Mouse (Mus musculus) lung, postnatal 25 days (tissue): Measurements from ENCODE around the gene Rsbn1.

ENCODE experiments used
- DNase-seq: peaks from one replicate; pipeline ENCODE4 v3.0.0; 2022; ENCODE audit warnings: low spot score

Rsbn1 gene

DNA sequence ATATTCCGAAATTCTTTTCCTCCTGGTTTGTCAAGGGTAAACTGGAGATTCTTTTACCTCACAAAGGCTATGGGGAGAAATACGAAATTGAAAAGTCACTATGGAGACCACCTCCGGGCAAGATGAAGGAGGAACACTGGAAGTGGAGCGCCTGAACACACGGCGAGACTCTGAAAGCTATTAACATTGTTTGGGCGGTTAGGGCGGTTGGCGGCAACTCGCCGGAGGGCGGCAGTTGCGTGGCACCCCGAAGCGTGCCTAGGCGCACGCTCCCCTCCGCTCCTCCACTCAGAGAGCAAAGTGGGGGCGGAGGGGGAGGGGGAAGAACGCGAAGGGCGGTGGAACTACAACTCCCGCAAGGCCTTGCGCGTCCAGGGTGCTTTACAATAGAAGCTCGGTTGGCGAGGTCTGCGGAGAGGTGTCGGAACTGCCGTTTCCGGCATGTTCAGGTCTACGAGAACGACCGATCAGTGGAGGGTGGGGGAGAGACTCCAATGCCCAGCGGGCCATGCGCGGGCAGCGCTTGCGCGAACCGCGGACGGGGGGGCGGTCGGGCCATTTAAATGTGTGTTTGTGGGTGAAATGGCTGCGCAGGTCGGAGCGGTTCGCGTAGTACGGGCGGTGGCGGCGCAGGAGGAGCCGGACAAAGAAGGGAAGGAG is at the start of gene Rsbn1:
Gene Rsbn1 (plus strand): TSS at position 111 of the 660 bp plus-strand sequence.
- peak; percentile 99 for DNase-seq

DNA sequence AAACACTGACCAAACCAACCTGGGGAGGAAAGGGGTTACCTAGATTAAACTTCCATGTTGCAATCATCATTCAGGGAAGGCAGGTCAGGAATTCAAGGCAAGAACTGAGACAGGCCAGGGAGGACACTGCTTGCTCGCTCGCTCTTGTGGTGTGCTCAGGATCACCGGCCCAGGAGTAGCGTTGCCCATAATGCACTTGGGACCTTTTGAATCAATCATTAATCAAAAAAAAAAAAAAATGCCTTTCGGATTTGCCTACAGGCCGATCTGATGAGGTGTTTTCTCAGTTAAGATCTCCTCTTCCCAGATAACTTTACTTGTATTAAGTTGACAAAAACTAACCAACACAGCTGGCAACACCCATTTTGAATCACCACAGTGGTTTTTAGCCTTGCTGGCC is 49.7 kb upstream of the Rsbn1 start:
- no peak for DNase-seq

DNA sequence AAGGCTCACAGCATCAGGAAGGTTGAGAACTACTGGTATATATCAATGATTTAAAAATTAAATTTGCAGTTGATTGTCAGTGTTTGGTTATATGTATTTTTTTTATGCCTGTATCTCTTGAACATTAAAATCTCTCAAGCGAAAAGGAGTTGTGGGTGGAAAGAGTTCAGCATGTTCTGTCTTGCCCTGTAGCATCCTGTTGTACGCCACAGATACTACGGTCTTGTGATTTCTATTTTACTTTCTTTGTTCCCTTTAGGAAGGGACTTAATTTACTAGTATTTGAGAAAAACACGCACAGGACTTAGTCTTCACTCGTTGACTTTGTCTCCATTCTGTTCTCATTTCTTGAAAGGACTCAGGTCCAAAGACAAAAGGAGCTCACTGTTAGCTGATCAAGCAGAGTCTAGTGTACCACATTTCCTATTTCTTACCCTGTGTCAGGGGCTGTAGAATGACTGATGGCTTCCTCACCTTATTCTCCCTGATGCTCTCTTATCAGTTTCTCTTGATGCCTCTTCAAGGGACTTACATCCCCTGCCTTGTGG is 46.4 kb upstream of the Rsbn1 start:
- DNase-seq: no peak

DNA sequence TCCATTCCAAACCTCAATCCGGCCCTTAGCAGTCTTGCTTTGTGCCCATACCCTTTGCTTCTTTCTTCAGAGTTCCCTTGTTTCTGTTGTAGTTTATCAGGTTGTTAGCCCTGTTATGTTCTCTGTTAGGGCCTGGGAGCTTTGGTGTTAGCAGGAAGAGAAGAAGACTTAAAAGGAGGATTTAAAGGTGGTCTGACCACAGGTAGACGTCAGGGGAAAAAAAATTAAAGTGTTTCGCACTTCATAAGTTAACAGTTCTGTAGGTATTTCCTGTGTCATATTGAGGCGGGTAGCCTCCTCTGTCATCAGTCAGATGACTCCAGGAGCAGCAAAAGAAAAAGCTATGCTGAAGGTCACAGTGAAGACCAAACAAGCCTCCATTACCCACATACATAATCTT is 45.9 kb upstream of the Rsbn1 start:
- no peak for DNase-seq

DNA sequence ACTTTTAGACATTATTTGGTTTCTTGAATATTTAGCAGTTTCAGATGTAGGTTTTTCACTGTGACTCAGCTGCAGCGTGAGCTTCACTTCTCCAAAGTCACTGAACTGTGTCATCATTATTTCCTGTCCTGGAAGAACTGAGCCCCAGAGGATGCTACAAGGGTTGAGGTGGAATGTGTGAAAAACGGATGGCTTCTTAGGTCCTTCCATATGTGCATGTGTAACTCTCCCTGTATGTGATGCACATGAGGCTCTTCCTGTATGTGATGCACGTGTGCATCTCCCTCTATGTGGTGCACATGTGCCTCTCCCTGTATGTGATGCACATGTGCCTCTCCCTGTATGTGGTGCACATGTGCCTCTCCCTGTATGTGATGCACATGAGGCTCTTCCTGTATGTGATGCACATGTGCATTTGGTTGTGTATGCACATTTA is 41.2 kb upstream of the Rsbn1 start:
- DNase-seq: no peak

DNA sequence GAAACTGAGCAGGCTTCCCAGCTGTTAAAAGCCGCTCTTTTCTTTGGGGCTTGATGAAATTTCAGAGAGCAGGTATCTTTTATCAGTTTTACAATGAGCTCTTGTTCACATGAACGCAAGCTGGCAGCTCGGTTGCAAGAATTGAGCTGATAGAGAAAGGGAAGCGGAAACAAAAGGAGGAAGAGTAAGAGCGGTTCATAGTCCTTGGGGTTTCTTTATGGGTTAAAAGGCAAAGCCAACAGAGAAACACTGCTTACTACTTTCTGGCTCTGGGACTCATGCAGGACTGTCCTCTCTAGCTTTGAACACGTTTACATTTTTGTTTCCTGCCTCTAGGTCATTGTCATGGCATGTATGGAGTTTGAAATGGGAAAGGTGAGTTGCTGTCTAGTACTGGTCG is 39.6 kb upstream of the Rsbn1 start:
- DNase-seq: no peak

DNA sequence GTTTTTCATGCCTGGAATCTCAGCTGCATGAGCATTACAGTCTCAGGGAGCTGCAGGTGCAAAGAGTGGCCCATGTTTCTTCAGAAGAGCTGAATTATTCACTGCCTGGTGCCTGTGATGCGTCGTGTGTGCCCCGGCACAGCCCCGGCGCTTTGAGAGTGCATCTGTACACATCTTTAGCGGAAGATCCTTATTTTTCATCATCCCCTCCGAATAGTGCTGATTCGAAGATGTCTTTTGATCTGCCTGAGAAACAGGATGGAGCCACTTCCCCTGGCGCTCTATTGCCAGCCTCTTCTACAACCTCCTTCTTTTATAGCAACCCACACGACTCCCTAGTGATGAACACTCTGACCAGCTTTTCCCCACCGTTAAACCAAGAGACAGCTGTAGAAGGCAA is 28.0 kb upstream of the Rsbn1 start:
- no peak for DNase-seq

DNA sequence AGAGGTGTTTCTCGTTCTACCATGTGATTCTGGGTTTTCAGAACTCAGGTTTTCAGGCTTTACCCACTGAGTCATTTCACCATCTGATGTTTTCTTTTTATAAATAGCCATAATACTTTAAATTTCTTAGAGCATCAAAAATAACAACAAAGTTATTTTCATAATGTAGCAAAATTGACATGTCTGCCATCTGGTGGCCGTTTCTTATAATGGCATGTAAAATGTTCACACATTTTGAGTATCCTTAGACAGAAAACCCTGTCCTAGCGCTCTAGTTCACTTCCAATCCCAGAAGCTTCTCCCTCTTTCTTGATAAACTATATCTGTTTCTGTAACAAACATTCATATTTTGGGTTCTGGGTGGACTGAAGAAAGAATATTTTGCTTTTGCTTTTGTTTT is 26.3 kb upstream of the Rsbn1 start:
- peak; percentile 54 for DNase-seq

DNA sequence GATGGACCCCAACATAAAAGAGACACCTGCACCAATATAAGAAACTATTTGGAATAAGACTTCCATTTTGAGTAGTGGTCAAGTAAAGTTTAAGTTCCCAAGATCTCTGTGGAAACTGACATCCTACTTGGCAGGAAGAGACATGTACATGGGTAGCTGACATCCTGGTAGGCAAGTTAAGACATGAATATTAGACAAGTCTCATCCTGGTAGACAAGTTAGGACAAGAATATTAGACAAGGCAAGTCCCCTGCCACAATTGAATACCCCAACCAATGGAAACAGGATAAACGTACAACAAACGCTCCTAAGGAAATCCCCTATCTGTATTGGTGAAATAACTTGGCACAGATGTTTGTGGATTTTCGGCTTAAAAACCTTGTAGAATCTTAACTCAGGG is 20.5 kb upstream of the Rsbn1 start:
- no peak for DNase-seq

DNA sequence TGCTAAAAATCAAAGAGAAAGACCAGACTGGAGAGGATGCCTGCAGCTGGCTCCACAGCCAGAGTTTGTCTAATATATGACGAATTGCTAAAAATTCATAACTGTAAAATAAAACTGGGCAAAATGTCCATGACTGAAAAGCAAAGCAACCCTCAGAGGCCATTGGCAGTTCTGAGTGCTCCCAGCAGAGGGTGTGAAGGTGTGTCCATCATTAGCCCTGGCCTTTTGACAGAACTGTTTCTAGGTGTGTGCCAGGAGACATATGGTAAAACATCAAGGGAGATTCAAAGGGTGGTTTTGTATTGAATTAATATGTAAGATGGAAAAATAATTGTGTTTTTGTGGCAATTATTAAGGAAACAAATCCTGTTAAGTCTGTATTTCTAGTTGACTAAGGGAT is 9.2 kb upstream of the Rsbn1 start:
- peak; percentile 57 for DNase-seq

DNA sequence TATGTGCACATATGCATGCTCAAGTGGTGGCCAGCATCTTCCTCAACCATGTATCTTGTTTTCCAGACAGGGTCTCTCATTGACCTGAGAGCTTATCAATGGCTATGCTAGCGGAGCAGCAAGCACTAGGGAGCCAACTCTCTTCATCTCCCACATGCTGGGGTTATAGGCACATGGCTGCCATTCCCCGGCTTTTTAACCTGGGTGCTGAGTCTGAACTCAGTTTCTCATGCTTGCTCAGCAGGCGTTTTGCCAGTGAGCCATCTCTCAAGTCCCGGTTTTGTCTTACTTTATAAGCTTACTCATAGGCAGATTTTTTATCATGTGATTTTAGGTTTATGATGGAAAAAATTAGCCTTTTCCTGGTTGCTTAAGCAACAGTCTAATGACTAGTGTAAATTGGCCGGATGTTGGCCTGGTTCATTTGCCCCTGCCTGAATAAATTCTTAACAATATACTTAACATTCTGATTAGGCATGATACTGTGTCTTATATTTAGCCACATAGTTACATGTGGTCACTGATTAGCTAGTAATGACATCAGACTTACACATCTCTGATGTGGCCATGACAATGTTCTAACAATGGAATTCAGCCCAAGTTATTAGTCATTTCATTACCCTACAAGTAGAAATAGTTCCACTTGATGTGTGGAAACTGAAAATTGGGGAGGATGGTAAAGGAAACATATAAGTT is 6.4 kb upstream of the Rsbn1 start:
- no peak for DNase-seq

DNA sequence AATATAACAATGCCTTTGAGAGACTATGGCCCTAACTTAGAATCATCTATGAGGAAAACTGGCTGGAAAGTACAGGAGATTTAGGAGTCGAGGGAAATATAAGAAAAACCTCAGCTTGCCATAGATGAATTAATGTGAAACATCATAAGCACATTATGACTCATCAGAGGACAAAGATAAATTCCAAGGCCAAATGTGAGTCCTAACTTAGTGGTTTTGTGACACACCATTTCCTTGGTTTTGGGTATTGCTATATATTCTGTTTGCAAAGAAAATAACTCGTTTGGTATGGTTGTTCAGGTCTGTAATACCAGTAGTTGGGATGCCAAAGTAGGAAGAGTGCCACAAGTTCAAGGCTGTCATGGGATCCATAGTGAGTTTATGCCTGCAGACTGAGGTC is 5.1 kb upstream of the Rsbn1 start:
- DNase-seq: no peak

DNA sequence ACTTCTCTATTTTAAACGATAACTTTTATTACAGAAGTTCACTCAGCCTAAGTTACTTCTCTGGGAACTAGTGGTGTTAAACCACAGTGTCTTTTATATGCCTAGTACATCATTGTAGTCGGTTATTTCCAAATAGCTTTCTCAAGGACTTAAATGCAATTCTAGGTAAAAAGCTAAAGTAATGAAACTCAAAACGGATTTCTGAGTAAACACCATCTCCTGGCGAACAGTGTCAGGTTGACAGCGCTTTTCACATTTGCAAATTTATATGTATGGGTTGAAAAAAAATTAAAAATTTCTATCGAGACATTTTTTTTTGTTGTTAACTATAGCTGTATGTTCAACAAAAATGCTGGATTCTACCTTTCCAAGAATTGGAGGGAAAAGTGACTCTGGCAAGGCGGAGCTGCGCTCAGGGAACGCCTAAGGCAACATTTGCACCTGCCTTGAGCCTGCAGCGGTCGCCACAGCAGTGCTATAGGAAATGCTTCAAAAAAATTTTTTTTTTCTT is 414 bp upstream of the Rsbn1 start:
- DNase-seq: no peak

DNA sequence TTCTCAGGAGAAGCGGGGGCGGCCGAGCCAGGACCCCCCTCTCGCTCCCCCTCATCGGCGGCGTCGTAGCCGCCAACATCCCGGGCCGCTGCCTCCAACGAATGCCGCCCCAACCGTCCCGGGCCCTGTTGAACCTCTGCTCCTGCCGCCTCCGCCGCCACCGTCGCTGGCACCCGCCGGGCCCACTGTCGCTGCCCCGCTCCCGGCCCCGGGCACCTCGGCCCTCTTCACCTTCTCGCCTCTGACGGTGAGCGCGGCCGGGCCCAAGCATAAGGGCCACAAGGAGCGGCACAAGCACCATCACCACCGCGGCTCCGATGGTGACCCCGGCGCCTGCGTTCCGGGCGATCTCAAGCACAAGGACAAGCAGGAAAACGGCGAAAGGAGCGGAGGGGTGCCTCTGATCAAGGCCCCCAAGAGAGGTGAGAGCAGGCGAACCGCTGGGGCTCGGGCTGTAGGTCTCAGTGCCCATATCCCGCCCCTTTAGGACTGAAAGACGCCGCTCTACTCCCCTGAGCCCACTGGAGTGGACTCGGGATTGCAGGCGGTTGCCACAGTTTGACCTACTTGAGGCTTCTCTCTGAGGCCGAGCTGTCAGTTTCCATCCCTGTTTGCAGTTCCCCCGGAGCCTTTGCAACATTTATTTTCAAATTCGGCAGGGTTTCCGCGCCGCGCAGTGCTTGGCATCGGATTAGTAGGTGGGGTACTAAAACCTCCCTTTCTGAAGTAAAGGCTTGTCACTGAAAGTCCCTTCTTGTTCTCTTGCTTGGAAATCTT is 1.0 kb downstream of the Rsbn1 start:
- peak; percentile 32 for DNase-seq

DNA sequence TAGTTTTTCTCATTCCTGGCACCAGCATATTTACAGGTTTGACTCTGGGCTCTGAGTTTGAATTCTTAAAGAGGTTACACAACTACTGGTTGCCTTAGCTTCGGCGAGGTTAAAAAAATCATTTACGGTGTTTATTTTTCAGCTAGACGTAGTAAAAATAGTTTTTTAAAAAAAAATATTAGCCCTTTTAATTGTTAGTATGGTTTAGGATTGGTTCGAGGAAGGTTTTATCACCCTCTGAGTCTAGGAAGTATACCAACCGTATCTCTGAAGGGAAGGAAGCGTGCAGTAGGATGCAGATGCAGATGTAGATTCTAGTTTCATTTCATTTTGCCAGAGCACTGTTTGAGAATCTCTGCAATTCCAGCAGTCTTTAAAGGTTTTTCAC is 1.6 kb downstream of the Rsbn1 start:
- peak; percentile 8 for DNase-seq

DNA sequence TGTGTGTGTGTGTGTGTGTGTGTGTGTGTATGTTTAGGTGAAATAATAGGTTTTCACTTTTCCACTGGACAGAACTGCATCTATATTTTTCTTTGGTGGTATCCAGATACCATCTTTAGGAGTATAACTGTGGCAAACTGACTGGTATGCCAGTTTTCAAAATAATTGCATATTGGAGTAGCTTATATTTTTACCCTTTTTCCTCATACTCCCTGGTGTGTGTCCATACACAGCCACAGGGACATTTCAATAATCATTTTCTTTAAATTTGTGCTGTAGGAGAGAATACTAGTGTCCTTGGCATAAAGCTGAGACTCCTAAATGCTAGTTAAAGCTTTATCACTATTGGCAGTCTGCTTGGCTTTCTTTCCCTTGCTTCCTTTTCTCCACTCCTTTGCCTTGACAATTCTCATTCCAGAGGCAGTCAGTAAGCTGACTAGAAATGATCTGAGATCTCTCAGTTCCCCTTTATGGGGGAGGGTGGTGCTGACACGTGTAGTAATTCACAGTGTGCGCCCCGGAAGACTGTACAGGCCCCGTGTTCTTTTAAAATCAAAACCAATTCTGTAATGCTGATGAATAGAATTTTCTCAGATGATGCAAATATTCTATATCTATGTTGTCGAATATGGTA is 2.4 kb downstream of the Rsbn1 start:
- peak; percentile 27 for DNase-seq

DNA sequence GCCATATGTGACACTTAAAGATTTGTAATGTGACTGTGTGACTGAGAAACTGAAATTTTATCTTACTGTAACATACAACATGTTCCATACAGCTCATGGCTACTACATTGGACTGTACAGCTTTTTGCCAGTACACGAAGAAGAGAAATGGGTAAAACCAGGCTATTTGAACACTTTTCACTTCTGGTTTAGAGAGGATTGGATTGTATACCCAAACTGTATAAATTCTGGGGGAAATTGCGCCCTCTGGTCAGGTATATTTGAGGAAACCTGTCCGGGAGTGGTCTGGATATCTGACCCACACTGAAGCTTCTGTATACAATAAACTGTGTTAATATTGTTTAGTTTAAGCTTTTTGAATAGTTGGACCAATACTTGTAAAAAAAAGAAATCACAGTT is 2.9 kb downstream of the Rsbn1 start:
- DNase-seq: no peak

DNA sequence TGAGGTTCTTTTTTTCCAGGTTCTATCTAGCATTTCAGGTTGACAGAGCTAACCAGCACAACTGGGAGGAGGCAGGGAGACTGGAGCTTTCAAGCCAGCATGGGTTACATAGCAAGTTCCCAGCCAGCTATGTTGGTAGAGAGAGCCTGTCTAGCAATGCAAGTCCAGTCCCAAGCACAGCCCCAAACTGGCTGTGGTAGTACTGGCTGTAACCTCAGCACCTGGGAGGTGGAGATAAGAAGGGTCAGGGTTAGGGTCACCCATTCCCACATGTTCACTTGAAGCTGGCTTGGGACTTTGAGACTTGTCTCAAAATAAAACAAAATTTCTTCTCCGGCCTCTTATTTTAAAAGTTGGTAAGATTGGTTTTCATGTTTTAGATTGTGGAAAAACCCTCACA is 6.2 kb downstream of the Rsbn1 start:
- no peak for DNase-seq

DNA sequence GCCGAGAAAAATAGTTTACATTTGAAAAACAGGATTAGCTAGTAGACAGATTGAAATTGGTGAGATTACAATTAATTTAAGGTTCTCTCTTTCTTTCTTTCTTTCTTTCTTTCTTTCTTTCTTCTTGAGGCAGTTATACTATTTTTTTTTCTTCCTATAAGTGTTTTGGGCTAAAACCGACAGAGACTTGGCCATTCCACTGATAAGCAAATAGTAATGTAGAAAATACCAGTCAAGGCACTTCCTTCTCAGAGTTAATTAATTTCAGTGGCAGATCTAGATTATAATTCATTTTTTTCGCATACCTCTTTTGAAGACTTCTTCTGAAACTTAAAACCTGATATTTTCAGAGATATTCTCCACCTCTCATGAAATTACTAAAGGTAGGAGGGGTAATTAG is 11.4 kb downstream of the Rsbn1 start:
- DNase-seq: no peak

DNA sequence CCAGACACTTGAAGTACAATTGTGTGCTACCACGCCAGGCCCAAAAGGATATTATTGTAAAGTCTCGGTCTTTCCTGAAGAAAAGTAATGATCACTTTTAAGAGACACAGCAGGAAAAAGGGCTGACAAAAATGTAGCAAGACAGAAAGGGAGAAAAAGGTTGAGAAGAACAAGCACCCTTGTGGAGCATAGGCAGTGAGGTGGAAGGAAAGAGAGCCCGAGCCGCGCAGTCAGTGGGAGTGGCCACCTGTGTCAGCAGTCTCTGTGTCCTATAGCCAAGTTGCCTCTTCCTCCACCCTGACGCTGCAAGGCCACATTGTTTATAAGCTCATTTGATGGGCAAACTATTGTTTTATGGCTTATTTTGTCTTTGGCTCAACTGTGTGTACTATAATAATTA is 13.6 kb downstream of the Rsbn1 start:
- peak; percentile 24 for DNase-seq

DNA sequence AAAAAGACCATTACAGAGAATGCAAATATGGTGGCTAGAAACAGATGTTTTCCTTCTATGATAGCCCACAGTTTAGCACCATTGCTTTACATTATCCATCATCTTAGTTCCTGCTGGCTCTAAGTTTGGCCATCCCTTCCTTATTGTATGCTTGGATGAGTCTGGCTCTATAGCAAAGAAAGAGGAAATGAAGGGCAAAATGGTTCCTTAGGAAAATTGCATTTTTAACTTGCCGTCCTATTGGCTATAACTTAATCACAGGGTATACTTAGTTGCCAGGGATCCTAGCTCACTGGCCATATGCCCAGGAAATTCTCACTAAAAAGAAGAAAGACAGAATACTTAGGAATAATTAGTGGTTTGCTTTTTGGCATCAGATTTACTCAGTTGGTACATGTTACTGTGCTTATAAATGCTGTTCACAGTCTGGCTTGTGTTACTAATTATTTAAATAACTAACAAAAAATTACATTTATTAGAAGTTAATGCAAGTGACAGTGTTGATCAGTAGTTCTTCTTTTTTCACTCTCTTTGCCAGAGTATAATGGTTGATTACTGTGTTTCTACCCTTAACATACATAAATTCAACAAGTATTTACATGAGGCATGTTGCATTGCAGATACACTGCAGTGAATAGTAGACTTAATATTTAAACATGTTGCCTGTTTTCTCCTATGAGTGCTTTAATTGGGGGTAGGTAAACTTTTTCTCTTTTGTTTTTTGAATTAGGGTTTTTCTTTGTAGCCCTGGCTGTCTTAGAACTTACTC is 31.1 kb downstream of the Rsbn1 start:
- DNase-seq: no peak
